Mouse (Mus musculus) forebrain, embryonic 16.5 days (tissue): ENCODE measurements around the gene Gls2. TPM values are rescaled to one million over a fixed set of nuclear protein-coding genes. Genes with fewer than 3 reads are reported as not detected.

Experiments used
- ATAC-seq: fragments of 200-750 bp; cut with Nextera tagmentation; 2 replicates; pipeline ENCODE4 v1.8.0; 2017; ENCODE audit warnings: mild to moderate bottlenecking, moderate library complexity
- H3K27ac ChIP-seq: fragments of 300-500 bp; sonication (generic); 2 replicates; pipeline ENCODE4 v1.5.1; 2014; ENCODE audit warnings: low read length, control low read depth
- H3K27me3 ChIP-seq: fragments of 300-500 bp; sonication (generic); replicated peaks from 2 replicates; pipeline ENCODE4 v1.6.1; 2014; ENCODE audit warnings: low read length; ENCODE audit not compliant: control insufficient read depth, insufficient read depth
- H3K36me3 ChIP-seq: fragments of 300-500 bp; sonication (generic); 2 replicates; pipeline ENCODE4 v1.6.1; 2014; ENCODE audit not compliant: control insufficient read depth, insufficient read depth
- H3K4me1 ChIP-seq: fragments of 300-500 bp; sonication (generic); replicated peaks from 2 replicates; pipeline ENCODE4 v1.6.1; 2014; ENCODE audit warnings: low read length; ENCODE audit not compliant: control insufficient read depth, insufficient read depth
- H3K4me2 ChIP-seq: fragments of 300-500 bp; sonication (generic); 2 replicates; pipeline ENCODE4 v1.6.1; 2014; ENCODE audit warnings: mild to moderate bottlenecking, low read length, control low read depth
- H3K4me3 ChIP-seq: fragments of 300-500 bp; sonication (generic); replicated peaks from 2 replicates; pipeline ENCODE4 v1.5.1; 2014; ENCODE audit warnings: mild to moderate bottlenecking, low read length, control low read depth
- H3K9ac ChIP-seq: fragments of 300-500 bp; sonication (generic); replicated peaks from 2 replicates; pipeline ENCODE4 v1.6.1; 2014; ENCODE audit warnings: low read depth, low read length, control low read depth
- H3K9me3 ChIP-seq: fragments of 300-500 bp; sonication (generic); 2 replicates; pipeline ENCODE4 v1.6.1; 2016; ENCODE audit warnings: low read length; ENCODE audit not compliant: control insufficient read depth
- WGBS: fragments of 180-500 bp; shearing (Covaris S2); extraction: QIAGEN DNeasy Blood & Tissue Kit; methylation state at CpG from one replicate; pipeline ENCODE4 v1.1.7; 2014; 5-methylcytosine and 5-hydroxymethylcytosine counted together
- polyA plus RNA-seq: library from polyadenylated mRNA; unstranded; fragments of >200 nt; fragmentation: Nextera tagmentation; extraction: Ambion mirVana; gene quantifications from 2 replicates; pipeline ENCODE4 v1.2.1, GENCODE M21; 2015

Gene Gls2
- polyA plus RNA-seq, 1 experiment from 2014 or later = 0.68 TPM

DNA sequence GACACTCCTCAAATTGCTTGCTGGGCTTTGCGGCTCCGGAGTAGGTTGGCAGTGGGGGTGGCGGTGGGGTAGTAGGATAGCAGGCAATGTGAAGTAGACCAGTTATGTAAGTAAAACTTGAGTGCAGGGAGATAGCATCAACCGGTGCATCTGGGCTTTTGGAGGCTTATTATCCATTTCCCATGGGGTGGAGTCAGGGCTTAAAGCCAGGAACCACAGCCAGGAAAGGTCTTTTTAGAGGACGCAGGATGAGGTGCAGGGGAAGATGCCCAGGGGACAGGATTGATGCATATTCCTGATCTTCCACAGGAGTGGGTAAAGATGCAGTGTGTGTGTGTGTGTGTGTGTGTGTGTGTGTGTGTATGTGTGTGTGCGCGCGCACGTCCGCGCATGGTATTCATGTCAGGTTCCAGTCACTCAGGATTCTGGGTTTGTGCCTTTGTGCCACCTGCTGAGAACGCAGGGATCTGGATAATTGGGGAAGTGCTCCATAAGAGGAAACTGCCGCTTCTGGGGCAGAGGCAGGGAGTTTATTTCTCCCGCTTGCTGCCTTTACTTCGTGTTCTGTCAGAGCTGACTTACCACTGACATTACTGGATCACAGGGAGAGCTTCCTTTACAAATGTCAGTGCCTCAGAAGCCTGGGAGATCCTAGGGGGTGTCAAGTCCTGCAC, 43.7 kb downstream of the Gls2 start:
- Histone ChIP-seq H3K27ac (no peak overlapping the region), H3K9me3 (no peaks in the 10 kb centered on the region), H3K36me3 (0 out of 2 replicates have a peak, but pooled peaks cover 2% of the 10 kb centered on the region), H3K4me1 (peaks cover 5% of the 10 kb centered on the region; the same call in 1 of the 2 replicates), H3K27me3 (no peaks in the 10 kb centered on the region), H3K4me2 (no peak overlapping the region), H3K4me3 (no peak overlapping the region), H3K9ac (no peak overlapping the region)
- WGBS = 61% methylated on average over 15 of the region's 15 CpGs
- no peak for ATAC-seq

DNA sequence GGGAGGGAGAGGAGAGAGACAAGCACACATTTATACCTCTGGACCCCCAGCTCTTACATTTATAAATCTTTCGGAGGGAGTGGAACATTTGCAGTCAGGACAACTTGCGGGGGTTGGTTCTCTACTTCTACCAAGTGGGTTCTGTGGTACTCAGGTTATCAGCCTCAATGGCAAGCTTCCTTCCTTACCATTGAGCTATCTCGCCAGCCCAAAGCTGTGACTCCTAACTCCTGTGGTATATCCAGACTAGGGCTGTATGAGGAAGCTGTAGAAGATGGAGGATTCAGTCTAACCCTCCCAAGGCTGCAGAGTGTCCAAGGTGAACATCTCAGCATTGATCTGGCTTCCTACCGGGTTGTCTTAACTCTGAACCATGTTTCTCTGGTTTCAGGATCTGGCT, 44.9 kb downstream of the Gls2 start:
- Histone ChIP-seq H3K36me3 (0 out of 2 replicates have a peak, but pooled peaks cover 2% of the 10 kb centered on the region), H3K4me2 (no peak overlapping the region), H3K27me3 (no peaks in the 10 kb centered on the region), H3K9me3 (no peaks in the 10 kb centered on the region), H3K9ac (no peak overlapping the region), H3K4me1 (peaks cover 4% of the 10 kb centered on the region; the same call in 1 of the 2 replicates), H3K27ac (no peak overlapping the region), H3K4me3 (no peak overlapping the region)
- WGBS = 94% methylated on average over 4 of the region's 4 CpGs
- no peak for ATAC-seq

DNA sequence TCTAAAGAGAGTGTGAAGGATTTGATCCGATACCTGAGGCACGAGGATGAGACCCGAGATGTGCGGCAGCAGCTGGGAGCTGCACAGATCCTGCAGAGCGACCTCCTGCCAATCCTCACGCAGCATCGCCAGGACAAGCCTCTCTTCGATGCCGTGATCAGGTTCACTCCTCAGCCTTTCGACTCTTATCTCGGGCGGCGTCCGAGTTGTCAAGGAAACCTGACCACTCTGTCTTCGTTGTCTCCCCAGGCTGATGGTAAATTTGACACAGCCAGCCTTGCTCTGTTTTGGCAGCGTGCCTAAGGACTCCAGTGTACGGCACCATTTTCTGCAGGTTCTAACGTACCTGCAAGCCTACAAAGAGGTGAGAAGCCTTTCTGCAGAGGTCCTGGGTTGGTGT, 45.9 kb downstream of the Gls2 start:
- Histone ChIP-seq H3K9me3 (no peaks in the 10 kb centered on the region), H3K4me3 (no peak overlapping the region), H3K36me3 (0 out of 2 replicates have a peak, but pooled peaks cover 2% of the 10 kb centered on the region), H3K9ac (no peak overlapping the region), H3K27ac (no peak overlapping the region), H3K27me3 (no peaks in the 10 kb centered on the region), H3K4me2 (no peak overlapping the region), H3K4me1 (peaks cover 4% of the 10 kb centered on the region; the same call in 1 of the 2 replicates)
- WGBS = 91% methylated on average over 18 of the region's 18 CpGs
- no peak for ATAC-seq

DNA sequence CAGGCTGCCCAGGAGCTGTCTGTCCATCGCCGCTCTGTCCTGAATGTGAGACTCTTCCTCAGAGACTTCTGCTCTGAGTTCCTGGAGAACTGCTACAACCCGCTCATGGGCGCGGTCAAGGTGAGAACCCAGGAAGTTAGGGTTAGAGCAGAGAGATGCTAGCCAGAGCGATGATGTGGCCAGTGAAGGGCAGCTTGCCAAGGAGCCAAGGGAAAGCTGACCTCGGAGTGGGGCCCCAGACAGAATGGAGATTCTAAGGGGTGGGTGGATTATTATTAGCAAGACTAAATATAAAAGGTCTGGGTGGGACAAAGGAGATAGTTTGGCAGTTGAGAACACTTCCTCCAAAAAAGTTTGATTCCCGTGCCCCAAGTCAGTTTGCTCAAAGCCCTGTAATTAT, 49.0 kb downstream of the Gls2 start:
- H3K4me1 ChIP-seq = no peaks in the 10 kb centered on the region
- H3K4me3 ChIP-seq = no peak overlapping the region
- no peak for ATAC-seq
- peaks cover 4% of the 10 kb centered on the region; the same call in 1 of the 2 replicates for H3K36me3 ChIP-seq
- H3K4me2 ChIP-seq = no peak overlapping the region
- no peak overlapping the region for H3K9ac ChIP-seq
- WGBS = 95% methylated on average over 8 of the region's 8 CpGs
- H3K27ac ChIP-seq = no peak overlapping the region
- H3K9me3 ChIP-seq = no peaks in the 10 kb centered on the region
- H3K27me3 ChIP-seq = no peaks in the 10 kb centered on the region

DNA sequence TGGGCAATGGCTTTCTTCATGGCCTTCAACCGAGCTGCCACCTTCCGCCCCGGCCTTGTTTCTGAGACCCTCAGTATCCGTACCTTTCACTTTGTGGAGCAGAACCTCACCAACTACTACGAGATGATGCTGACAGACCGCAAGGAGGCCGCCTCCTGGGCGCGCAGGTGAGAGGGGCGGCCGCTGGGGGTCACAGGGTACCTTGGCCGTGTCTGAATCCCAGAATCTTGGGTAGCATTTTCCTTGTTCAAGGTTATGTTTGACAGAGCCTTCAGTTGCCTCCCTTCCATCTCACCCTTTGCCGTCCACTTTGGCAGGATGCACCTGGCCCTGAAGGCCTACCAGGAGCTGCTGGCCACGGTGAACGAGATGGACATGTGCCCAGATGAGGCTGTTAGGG, 49.9 kb downstream of the Gls2 start:
- no peaks in the 10 kb centered on the region for H3K27me3 ChIP-seq
- H3K4me1 ChIP-seq = no peaks in the 10 kb centered on the region
- H3K27ac ChIP-seq = no peak overlapping the region
- H3K4me2 ChIP-seq = no peak overlapping the region
- H3K9ac ChIP-seq = no peak overlapping the region
- no peaks in the 10 kb centered on the region for H3K9me3 ChIP-seq
- H3K36me3 ChIP-seq = peaks cover 5% of the 10 kb centered on the region; the same call in 1 of the 2 replicates
- ATAC-seq = no peak
- WGBS = 94% methylated on average over 15 of the region's 15 CpGs
- no peak overlapping the region for H3K4me3 ChIP-seq

DNA sequence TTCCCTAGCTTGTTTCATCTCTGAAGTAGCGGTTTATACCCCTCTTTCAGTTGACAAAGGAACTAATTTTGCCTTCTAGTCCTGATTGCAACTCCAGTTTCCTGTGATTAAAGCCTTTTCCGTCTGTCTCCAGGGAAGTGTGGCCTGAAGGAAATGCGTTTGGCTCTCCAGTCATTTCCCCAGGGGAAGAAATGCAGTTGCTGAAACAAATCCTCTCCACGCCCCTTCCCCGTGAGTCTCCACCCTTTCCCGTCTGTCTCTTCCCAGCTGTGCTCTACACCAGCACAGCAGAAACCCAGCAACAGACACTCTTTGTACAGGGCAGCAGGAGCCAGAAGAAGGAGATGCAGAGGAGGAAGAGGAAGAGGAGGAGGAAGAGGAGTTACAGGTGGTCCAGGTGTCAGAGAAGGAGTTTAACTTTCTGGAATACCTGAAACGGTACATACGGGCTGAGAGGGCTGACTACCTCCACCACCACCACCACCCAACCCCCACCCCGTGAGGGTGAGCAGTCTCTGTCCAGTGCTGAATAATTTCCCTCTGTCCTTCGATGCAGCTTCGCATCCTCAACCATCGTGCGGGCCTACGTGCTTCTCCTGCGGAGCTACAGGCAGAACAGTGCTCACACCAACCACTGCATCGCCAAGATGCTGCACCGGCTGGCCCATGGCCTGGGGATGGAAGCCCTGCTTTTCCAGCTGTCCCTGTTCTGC, 52.9 kb downstream of the Gls2 start:
- Histone ChIP-seq H3K27ac (no peak overlapping the region), H3K36me3 (peaks cover 13% of the 10 kb centered on the region)

DNA sequence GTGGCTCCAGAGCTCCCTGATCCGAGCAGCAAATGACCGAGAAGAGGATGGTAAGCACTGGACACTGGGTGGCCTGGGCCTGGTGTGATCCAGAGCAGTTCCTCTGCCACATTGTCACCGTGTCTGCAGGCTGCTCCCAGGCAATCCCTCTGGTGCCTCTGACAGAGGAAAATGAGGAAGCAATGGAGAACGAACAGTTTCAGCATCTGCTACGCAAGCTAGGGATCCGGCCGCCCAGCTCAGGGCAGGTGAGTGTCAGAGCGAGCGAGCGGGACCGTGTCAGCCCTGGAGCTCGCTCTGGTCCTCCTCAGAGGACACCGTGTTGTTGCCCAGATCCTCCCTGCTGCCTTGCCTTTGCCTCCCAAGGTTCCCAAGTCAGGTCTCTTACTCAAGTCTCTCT, 56.3 kb downstream of the Gls2 start:
- WGBS = 92% methylated on average over 13 of the region's 13 CpGs
- H3K27me3 ChIP-seq = no peaks in the 10 kb centered on the region
- no peaks in the 10 kb centered on the region for H3K9me3 ChIP-seq
- no peaks in the 10 kb centered on the region for H3K4me1 ChIP-seq
- no peak overlapping the region for H3K27ac ChIP-seq
- no peak overlapping the region for H3K4me3 ChIP-seq
- no peak overlapping the region for H3K4me2 ChIP-seq
- no peak overlapping the region for H3K9ac ChIP-seq
- peaks cover 13% of the 10 kb centered on the region for H3K36me3 ChIP-seq
- no peak for ATAC-seq

More for the DNA sequence above, 52.9 kb downstream of the Gls2 start:
- no peak overlapping the region for H3K4me3 ChIP-seq
- H3K9me3 ChIP-seq = no peaks in the 10 kb centered on the region
- no peaks in the 10 kb centered on the region for H3K27me3 ChIP-seq
- no peak for ATAC-seq
- 86% methylated on average over 17 of the region's 17 CpGs for WGBS
- no peaks in the 10 kb centered on the region for H3K4me1 ChIP-seq
- H3K9ac ChIP-seq = no peak overlapping the region
- no peak overlapping the region; the same call in 1 of the 2 replicates for H3K4me2 ChIP-seq

DNA sequence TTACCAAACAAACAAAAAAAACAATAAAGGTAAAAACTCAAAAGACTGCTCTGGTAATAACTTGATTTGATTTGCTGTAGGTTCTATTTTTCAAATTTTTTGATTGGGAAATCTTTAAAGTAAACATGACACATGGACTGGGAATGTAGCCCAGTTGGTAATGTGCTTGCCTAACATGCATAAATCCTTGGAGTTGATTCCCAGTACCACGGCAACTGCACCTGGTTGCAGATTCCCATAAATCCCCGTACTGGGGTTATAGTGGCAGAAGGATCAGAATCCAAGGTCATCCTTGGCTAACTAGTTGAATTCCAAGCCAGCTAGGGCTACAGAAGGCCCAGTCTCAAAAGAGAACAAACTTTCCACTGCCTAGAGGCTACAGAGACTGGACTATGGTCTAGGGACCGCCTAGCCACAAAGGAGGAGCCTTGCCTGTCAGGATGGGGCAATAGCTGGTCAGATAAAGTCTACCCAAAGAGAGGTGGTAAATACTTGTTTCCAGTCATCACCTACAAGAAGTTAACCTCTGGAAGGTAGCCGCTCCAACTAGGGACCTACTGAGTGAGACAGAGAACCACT, 59.5 kb downstream of the Gls2 start, which contains the start of gene Apon:
Gene Apon, plus strand, starts transcription at position 420 of the 579 bp plus-strand sequence.
- H3K9me3 ChIP-seq = no peaks in the 10 kb centered on the region
- H3K4me2 ChIP-seq = no peak within 1 kb of the TSS
- H3K36me3 ChIP-seq = peaks cover 11% of the 10 kb centered on the region; the same call in 1 of the 2 replicates
- no peak for ATAC-seq
- H3K27ac ChIP-seq = no peak within 1 kb of the TSS
- H3K27me3 ChIP-seq = no peaks in the 10 kb centered on the region
- no peak within 1 kb of the TSS for H3K4me3 ChIP-seq
- 80% methylated on average over 4 of the region's 4 CpGs for WGBS
- no peaks in the 10 kb centered on the region for H3K4me1 ChIP-seq
- H3K9ac ChIP-seq = no peak within 1 kb of the TSS

DNA sequence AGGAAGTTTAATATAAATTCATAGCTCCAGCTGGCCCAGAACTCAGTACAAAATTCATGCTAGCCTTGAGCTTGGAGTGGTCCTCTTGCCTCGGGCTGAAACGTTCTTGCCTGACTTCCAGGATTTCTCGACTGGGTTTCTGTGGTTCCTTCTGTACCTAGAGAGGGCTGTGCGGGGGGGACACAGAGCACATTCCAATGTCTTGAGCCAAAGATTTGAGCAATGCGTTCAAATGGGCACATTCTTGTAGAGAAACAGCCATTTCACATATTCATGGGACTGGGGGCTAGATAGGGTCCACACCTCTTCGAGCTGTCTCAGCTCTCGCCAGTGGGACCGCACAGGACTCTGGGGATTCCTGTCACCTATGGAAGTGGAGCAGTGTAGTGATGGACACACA, 61.7 kb downstream of the Gls2 start:
- no peak for ATAC-seq
- H3K4me1 ChIP-seq = no peaks in the 10 kb centered on the region
- H3K27me3 ChIP-seq = no peaks in the 10 kb centered on the region
- H3K4me3 ChIP-seq = no peak overlapping the region
- H3K9ac ChIP-seq = no peak overlapping the region
- no peak overlapping the region for H3K4me2 ChIP-seq
- no peak overlapping the region for H3K27ac ChIP-seq
- no peaks in the 10 kb centered on the region for H3K9me3 ChIP-seq
- H3K36me3 ChIP-seq = peaks cover 6% of the 10 kb centered on the region; the same call in 1 of the 2 replicates
- 90% methylated on average over 8 of the region's 8 CpGs for WGBS
